Mouse (Mus musculus) MN1 (cell line): ENCODE measurements at regions not wholly inside any gene's neighbourhood (a gene's known extent, or its start where the extent isn't known, plus 50 kb on each side); places are given as distances from the start of the nearest gene placed in this dataset.

Experiments used
- DNase-seq: peaks from one replicate; pipeline ENCODE4 v3.0.0-alpha.2; 2016; ENCODE audit warnings: low spot score

DNA sequence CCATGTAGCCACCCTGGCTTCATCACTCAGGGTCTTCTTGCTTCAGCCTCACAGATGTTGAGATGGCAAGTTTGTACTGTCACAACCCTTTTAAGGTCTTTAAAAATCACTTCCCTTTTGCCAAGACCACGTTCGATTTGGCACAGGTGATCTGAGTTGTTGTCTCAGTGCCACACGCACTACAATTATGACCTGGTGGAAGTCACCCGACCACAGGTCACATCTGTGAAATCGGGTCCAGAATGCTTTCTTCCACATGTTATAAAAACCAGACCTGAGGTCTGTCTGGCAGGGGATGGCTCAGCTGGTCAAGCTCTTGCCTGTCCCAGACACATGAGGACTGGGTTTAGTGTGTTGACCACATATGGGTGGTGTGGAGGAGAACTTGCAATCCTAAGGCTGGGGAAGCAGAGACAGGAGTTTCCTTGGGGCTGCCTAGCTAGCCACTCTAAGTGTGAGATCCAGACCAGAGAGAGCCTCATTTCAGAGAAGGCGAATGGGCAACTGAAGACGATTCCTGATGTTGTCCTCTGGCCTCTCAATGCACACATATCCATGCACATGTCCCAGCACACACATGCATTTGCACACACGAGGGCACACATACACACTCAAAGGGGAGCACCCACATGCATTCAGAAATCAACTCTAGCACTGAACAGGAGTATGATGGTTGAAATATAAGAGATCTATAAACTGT lies 176.4 kb downstream of the Foxo1 start:
- no peak for DNase-seq

DNA sequence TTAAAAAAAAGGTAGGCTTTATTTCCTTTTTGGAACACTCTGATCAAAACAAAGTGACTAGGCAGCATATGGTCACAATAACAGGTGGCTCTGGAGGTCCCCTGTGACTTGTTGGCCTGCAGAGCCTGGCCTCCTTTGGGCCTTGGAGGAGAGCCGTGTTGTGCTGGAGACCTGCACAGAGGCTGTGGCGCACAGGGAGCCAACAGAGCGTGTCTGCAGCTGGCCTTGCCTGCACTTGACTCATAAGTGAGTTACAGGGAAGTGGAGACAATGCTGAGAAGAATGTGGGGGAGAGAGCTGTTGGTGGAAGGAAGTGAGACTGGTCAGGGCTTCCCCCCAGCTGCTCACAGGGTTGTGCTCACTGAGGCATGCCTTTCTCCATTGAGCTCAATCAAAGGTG lies 175.7 kb downstream of the Foxo1 start:
- no peak for DNase-seq

DNA sequence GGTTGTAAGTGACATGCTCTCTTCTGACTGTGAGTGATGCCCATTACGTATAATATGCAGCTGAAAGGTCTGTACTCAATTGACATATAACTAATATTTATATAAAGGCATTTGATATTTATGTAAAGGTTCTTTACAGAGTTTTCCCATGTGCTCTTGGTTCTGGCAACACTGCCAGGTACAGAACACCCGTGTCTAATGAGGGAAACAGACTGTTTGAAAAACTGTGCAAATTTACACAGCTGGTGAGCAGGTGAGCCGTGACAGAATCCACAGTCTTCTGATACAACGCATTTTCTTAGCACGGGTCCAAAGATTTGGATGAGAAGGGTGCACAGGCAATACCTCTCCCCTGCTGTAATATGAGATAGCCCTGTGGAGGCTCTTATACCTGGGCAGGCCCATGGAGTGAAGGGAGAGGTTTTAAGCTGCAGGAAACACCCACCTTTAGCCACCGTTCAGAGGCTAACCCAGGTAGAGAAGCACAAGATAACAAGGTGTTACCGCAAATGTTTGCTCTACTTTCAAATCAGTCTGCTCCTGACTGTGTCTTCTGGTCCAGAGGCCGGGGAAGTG lies 161.0 kb downstream of the Foxo1 start:
- no peak for DNase-seq

DNA sequence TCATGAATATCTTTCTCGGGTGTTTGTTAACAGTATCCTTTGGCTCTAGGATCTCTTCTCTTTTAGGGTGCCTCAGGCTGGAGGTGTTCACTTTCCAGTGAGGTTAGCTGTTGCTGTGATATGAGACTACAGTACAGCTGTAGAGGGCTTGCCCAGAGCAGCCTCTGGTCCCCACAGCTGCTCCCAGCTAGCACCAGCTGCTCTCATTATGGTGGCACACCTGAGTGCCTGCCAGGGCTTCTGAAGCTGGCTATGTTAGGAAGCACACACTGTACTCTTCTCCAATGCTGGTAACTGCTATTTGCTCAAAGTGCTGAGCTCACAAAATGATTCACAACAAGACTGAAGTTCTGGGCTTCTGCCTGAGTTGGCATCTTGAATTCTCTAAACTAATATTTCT lies 154.7 kb downstream of the Foxo1 start:
- DNase-seq = no peak

DNA sequence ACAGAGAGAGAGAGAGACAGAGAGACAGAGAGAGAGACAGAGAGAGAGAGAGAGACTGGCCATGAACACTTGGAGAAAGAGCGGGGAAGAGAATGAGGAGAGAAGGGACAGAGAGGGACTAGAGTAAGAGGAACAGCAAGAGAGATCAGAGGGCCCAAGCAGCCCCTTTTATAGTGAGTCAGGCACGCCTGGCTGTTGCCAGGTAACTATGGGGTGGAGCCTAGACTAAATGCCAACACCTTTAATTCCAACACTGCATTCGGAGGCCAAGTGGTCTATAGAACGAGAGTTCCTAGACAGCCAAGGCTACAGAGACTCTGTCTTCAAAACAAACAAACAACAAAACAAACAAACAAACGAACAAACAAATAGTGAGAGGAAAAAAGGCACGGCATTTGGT lies 148.1 kb downstream of the Foxo1 start:
- DNase-seq = no peak

DNA sequence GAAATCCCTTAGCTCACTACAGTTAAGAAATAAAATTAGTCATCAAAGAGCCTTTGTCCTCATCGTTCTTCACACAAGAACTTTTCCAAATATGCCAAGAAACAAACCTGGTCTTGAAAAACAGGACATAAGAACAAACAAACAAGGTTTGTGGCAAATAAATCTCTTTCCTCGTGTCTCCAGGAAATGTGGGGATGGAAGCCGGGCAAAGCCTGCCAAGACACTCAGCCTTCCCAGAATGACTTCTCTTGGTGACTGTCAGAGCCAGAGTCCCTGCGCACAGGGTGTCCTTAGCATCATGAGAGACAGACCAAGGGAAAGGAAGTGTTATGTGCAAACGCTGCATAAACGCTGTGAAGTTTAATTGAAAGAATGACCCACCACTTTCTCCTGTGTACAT lies 147.2 kb downstream of the Foxo1 start:
- DNase-seq = no peak

DNA sequence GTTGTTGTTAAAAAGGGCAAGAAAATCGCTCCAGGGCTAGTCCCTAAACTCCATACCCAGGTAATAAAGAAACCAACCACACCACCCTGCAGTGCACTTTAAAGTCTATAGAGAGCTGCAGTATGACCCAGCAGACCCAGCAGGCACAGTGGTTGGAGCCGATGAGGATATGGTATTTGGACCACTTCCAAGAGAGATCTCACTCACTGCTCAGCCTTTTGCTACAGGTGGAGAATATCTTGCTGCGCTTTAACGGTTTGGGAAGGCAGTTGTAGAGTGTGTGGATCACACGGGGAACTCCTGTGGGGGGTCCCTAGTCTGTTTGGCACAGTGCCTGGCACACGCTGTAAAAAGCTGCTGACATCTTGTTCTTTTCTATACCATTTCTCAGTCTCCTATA lies 145.9 kb downstream of the Foxo1 start:
- no peak for DNase-seq

DNA sequence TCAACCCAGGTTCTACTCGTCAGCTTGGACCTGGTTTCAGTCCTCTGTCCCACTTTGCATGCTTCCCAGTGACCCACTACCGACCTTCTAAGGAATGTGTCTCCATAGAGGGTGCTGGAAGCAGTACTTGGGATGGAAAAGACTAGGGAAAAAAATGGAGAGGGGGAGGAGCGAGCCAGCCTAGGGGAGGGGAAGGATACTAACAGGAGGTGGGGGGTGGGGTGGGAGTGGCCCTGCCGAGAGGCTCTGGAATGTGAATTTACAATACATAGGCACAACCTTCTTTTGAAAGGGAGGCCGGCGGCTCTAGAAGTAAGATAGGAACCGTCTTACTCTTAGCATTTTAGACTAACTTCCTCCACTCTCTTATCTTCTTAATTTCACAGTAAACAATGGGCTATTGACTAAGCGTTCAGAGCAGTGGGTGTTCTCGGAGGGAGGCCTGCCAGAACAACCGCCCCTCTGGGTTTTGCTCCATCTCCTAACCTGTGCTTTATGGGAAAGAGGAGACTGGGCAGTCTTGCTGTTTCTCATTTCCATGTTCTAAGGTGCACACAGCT lies 145.1 kb downstream of the Foxo1 start:
- no peak for DNase-seq

DNA sequence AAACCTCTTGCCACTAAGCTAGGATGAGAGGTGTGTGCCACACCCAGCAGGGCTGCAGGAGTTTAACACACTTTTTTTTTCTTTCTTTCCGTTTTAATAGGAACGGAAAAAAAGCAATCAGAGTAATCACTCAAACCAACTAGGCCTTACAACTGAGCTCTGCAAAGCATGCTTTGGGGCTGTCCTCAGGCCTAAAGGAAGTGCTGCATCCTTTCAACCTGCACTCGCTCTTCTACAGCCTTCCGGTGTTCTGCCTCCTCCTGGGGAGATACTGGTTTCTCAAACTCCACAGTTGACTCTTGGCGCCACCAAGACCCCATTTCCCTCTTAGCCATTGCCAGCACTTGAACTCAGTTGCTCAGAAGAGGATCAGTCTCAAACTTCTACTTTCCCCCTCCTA lies 143.2 kb downstream of the Foxo1 start:
- no peak for DNase-seq

DNA sequence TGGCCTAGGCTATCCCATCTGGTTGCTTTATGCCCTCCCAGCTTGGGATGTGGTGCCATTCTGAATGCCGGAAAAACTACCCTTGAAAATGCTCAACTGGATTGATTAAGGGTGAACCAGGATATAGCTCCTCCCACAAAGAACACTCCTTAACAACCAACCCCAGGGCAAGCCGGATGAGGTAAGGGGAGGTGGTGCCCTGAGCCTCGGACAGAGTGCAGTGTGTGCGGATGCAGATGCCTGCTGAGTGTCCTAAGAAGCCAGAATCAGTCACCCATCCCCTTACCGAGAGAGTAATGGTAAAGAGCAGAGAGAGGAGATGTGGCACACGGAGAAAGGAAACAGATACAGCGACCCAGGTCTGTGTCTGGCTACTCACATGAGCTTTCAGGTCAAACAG lies 141.3 kb downstream of the Foxo1 start:
- no peak for DNase-seq

DNA sequence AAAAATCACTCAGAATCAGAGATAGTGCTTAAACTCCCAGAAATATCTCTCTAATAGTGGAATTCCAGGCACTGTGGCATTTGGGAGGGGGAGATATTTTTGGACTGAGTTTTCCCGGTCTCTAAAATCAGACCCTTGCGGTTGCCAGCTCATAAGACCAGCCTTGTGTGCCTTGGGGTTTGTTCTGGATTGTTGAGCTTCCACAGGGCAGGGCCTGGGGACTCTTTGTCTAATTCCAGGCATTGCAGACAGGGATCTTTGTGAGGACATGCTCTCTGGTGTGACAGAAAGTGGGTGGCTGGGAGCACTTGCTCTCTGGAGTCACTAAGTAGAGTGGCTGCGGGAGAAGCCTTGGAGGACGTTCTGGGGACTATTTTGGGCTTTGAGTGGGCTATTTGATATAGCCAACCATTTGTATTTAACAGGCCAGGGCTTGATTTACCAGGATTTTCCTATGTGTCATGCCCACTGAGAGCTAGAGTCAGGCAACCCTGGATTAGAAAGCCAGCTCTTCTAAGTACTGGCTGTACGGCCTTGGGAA lies 138.7 kb downstream of the Foxo1 start:
- no peak for DNase-seq

DNA sequence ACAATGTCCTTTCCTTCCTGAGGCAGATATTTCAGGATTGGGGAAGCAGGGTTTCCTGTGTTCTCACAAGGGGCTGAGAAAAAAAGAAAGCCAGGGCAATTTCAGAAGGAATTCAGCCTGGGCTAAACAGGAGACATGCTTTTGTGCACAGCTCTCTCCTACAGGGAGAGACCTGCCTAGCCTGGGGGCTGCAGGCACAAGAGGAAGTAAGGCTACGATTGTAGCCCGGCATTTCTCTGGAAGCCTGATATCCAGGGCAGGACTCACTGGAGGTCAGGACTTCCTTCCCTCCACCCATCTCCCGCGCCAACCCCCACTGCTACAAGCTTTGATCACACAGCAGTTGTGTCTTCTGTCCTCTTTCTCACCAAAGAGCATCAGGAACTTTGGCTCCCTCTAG lies 136.5 kb downstream of the Foxo1 start:
- no peak for DNase-seq

DNA sequence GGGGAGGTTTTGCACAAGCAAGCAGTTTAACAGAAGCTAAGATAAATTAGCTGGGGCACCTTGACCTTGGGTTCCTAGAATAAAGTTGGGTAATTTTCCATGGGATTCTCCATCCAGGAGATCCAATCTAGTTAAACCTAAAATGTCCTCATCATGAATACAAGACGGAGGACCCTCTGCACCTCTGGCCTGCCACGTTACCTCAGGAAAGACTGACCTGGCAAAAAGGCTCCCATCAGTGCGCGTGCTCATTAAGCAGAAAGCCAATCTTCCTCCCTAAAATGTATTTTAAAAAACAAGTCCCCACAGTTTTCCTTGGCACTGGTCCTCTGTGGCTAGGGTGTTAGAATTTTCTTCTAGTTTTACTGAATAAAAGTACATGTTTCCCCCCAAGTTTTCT lies 134.9 kb downstream of the Foxo1 start:
- no peak for DNase-seq
